Mouse (Mus musculus): ENCODE measurements around the gene Dydc1.

Gene Dydc1

DNA sequence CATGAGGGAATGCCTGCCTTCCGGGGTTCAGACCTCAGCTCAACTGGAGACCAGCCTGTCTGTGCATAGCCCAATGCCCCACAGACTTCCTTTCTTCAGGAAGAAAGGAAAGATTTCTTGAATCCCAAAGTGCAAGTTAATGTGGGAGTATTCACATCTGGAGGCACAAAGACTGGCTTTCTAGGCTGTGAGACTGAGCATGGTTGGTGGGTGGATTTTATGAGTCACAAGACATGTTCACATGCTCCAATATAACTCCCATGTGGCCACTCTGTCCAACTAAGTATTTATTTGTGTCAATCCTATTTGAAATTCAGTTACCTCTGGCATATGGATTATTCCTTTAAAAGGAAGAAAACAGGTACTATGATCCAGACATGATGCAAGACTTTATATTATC, 26.0 kb downstream of the Dydc1 start:
- DNase-seq (ENCODE audit: low spot score in 2 of 2), result no peak

DNA sequence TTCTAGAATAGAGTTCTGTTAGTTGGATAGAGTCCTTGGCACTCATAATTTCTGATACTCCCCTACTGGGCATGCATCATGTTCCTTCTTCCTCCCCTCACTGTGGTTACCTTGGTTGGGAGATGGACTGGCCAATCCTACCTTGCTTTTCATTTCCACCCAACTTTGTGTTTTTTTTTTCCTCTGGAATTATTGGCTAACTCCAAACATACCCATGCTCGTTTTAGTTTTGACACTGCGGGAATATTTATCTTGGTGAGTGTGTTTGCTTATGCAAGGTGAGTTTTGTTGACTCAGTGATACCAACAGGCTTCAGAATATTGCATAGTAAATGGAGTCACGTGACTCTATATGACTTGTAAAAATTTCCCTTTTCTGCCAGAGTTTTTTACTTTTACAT, 28.0 kb downstream of the Dydc1 start:
- no peak for DNase-seq (ENCODE audit: low spot score in 2 of 2)

DNA sequence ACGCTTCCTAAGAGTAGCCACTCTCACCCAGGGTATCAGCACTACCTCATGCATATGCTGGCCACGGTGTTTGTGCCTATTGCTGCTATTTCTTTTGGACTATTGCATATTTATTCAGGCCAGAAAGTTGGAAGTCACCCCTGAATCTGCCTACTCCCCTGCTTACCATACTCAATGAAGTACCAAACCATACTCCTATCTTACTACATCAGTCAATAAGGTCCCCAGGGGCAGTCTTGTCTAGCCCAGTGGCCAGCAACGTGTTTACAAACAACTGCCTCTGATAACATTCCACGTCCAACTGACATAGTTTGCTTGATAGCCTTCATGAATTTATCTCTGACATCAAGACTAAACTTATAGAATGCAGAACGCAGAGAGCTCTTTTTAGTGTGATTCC, 28.5 kb downstream of the Dydc1 start:
- no peak for DNase-seq (ENCODE audit: low spot score in 2 of 2)

DNA sequence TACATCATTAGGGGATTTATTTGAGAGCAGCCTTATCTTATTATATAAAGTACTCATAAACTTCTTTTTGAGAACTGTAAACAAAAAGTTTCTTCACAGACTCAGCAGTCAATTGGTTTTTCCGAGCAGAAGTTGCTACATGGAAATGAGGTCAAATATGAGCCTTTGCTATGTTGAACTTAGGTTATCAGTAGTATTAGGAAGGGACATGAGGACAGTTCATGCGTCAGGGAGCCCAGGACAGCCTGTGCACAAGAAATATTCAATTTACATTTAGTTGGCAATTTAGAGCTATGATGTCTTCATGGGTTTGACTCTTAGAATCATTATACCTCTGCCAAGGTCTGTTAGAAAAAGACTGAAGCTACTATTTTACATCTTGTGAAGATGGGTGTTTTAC, 29.6 kb downstream of the Dydc1 start:
- DNase-seq (ENCODE audit: low spot score in 2 of 2), result no peak

DNA sequence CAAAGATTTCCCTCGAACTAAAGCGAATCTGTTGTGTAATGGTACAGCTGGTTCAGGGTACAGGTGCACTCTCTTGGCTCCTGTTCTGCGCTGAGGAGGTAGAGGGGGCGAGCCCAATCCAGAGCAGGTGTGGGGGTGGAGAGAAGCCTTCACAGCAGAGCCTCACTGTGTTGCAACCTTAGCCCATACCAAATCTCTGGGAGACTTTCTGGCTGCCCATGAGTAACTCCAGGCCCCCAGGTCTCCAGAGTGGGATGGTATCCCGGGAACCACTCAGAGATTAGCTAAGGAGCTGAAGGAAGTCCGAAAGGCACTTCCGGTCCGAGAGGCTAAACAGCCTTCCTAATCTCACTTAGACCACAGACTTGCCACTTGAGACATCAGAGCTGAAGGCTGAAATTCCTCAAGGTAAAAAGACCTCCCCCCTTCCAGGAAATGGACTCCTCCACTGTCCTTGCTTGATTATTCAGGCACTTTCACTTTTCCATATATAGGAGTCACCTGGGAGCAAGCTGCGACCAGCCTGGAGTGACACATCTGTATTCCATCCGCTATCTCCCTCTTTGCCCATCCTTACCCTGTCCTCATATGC, 32.2 kb downstream of the Dydc1 start, which contains the start of gene Mat1a:
Gene Mat1a (plus strand): TSS at position 183 of the 592 bp plus-strand sequence.
- no peak for DNase-seq (ENCODE audit: low spot score in 2 of 2)

DNA sequence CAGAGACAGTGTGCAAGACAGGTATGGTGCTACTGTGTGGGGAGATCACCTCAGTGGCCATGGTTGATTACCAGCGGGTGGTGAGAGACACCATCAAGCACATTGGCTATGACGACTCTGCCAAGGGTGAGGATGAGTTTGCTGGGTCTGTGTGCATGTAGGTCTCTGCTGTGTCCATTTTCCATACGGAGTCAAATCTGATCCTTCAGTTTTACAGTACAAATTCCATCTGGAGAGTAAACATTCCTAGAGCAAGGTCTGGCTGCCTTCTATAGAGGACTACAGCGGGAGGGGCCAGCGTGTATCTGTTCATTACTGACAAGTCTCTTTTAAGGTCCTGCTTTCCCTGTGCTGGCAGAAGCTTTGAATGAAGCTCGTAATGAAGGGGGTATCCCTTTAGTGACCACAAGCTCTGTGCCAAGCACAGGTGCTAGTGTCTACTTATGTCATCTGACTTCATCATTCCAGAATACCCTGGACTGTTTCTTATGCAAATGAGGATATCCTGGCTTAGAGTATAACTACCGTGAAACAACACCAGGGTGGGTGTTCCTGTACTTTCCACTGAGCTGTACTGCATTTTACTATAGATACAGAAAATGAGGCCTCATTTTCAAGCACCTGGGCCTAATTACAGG, 38.4 kb downstream of the Dydc1 start:
- no peak for DNase-seq (ENCODE audit: low spot score in 2 of 2)

DNA sequence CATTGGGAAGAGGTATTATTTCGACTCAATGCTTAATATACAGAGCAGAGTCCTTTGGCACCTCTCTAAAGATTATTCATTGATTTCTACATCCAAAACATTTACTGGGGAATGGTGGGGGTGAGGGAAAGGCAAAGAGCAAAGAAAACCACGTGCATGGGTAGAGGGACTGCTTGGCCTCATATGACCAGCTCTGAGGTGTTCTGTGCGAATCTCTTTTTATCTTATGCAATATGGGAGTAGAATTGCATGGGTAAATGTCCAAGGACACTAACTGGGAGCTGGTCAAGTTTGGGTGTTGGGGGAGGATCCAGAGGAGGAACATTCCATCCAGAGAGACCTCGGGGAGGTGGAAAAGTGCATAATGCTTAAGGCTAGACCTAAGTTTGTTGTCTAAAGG, 40.2 kb downstream of the Dydc1 start:
- DNase-seq (ENCODE audit: low spot score in 2 of 2), result no peak

DNA sequence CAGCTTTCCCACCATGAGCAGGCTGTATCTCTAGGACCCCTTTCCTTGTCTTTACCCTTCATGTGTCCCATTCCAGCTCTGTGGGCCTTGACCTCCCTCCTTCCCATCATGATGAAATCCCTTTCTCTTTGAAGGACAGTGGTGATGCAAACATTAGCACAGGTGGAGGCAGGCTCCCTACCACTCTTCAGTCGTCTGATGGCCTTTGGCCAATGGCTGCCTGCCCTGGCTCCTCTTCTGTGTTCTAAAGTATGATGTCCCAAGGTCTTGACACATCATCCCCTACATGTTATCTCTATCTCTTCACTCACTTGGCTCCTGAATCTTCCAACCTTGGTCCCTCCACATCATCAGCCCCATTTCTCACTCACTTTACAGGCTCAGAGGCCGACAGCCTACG, 43.6 kb downstream of the Dydc1 start:
- DNase-seq (ENCODE audit: low spot score in 2 of 2), result no peak

DNA sequence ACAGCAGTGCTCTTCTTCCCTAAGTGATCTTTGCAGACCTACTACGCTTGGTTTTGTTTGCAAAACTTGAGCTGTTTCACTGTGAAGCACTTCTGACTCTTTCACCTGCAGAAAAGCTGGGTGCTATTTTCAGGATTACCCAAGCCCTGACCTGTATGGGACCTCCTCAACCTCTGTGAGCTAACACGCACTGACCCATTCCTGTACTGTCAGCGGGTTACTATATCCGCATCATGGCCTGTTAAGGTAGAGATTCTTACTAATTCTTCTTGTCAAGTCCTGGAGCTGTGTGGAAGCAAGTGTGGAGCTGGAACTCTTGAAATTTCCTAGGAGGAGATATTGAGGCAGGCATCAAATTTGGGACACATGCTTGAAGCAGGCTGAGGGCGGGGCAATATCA, 52.0 kb downstream of the Dydc1 start:
- no peak for DNase-seq (ENCODE audit: low spot score in 2 of 2)

DNA sequence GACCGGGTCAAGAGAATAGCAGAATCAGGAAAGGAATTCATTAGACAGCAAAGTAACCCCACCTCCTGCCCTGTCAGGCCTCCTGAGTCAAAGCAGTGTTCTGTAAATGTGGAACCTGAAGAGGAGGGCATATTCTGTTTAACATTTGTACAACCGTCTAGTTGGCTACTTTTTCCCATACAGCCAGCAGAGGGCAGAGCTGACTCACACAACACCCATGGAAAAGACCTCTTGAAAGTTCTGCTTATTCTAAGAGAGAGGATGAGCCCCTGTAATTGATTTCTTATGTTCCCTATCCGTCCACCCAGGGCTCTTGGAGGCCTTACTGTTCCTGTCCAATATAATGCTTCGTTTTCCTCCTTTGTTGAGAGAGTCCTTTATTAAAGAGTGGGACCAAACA, 55.3 kb downstream of the Dydc1 start:
- no peak for DNase-seq (ENCODE audit: low spot score in 2 of 2)

DNA sequence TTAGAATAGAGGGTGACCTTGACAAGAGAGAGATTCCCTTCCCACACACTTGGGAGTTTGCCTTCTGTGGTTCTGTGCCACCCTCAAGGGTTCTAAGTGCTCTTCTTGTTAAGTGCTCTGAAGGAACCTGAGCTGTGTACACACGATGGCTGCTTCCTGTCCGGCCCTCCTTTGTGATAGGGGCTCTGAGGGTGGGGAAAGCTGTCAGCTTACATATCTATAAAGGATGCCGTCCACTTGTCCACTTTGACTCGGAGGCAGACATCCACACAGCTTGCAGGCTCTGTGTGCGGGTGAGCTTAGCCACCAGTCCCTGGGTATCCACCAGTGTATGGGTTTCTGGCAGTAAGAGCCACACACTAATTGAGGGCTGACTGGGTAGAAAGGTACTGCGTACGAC, 58.8 kb downstream of the Dydc1 start, which contains the start of gene Sftpa1:
Gene Sftpa1 (plus strand): TSS at position 243 of the 400 bp plus-strand sequence.
- DNase-seq (ENCODE audit: low spot score in 2 of 2), result no peak

DNA sequence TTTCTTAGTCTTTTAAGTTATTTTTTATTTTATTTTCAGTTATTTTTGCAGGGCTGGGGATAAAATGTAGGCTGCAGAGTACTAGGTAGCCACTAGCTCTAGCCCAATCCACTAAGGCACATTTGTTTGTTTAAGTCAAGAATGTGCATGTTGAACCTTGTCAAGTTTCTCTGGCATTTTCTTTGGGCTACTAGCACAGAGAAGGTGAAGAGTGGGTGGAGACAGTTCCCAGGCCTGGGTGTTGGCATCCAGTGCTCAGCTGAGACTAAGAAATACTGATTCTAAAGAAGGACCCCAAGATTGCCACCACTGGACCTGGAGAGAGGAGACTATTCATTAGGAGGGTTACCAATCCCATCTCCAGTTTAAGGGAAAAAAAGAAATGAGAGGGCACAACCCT, 64.3 kb downstream of the Dydc1 start:
- no peak for DNase-seq (ENCODE audit: low spot score in 2 of 2)

DNA sequence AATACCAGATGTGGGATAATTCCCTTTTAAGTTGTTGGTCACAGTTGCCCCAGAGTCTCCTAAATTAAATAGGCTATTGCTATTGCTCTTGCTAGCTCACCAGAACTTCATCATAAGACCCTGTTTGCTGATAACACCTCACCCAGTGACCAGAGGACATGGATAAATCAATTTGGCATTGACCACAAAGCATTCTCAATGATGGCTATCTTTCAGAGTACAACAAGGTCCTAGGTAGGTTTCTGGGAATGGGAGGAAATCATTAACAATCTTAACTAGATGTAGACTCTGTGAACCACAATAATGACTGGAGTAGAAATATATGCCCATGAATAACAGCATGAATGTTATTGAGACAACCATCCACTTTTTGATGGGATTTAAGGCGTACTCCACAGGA, 68.0 kb downstream of the Dydc1 start:
- DNase-seq (ENCODE audit: low spot score in 2 of 2), result no peak
